Mouse (Mus musculus): Measurements from ENCODE around the gene Gch1. TPM values are rescaled to one million over a fixed set of nuclear protein-coding genes. Genes with fewer than 3 reads are reported as not detected.
A peak's percentile ranks its signal among the peaks of the same experiment; 100 is the strongest.

Gene Gch1
- total and polyA plus RNA-seq, 2 experiments from 2014 or later = 5.6 to 10.2 TPM

DNA sequence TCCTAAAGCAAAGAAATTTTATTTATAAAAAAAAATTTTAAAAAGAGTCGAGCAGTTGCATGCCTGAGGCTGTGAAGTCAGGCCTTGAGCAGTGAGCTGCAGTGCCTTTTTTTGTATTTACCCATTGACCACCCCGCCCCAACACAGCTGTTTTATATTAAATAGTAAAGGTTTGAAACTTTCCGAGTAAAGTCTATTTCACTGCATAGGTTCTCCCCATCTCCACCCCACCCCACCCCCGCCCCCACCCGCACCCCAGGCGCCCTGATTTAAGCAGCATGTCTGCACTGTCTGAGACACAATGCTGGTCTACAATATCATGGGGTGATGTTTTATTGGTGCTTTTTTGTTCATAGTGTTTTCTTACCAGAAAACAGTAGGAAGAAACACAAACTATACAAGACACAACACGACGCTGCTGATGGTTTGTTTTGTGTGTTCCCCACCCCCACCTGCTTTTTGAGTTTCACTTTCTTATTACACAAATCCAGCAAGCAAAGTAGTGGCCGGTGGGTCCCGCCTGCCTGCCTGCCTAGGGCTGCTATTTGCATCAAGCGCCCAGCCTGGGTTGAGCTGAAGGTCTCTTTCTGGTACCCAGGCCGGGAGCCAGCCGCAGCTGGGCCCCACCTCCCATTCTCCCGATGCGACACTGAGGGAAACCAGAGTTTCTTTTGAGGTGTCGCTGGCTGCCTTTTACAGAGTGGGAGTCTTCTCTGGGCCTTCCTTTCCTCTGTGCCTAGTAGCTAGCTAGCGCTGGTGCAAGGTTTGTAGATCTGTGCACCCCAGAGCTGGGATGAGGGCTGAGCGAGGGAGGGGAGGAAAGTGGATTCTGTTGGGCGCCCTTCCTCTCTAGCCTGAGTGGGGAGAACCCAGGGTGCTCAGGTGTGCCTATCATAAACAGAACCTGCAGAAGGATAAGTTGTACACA lies 84.7 kb downstream of the Gch1 start:
- ATAC-seq (ENCODE audit: insufficient read depth, low read depth) = no peak
- 56% methylated on average over 19 of the region's 19 CpGs for WGBS
- Histone ChIP-seq H3K4me3 (ENCODE audit: low read depth, low read length) (no peak overlapping the region), H3K27ac (ENCODE audit: low read depth) (no peak overlapping the region), H3K4me2 (ENCODE audit: low read depth, low read length) (peak overlapping the region; percentile 17; the same call in 1 of the 2 replicates), H3K4me1 (ENCODE audit: control insufficient read depth, insufficient read depth) (no peaks in the 10 kb centered on the region; the same call in 1 of the 2 replicates), H3K9ac (replicated peaks; ENCODE audit: low read depth, low read length) (no peak overlapping the region), H3K9me3 (replicated peaks; ENCODE audit: control insufficient read depth, low read length) (no peaks in the 10 kb centered on the region), H3K27me3 (ENCODE audit: control insufficient read depth, insufficient read depth, low read length) (no peaks in the 10 kb centered on the region), H3K36me3 (replicated peaks; ENCODE audit: control insufficient read depth, insufficient read depth, low read length) (peaks cover 31% of the 10 kb centered on the region)
- DNase-seq (ENCODE audit: low spot score) = no peak
- TF ChIP-seq EP300 (IDR thresholded peaks at IDR 0.05; ENCODE audit: low read depth) = no peak
- no peak for TF ChIP-seq CTCF (IDR thresholded peaks at IDR 0.05; ENCODE audit: low read depth)

Other genes with a start within 250 kb of the Gch1 start
- gene Wdhd1, start 87.4 kb upstream of the Gch1 start, total RNA-seq (2014; rRNA removed; ENCODE audit: low replicate concordance) = 3.1 and 3.9 TPM in 2 replicates
- gene Wdhd1, start 87.4 kb upstream of the Gch1 start, polyA plus RNA-seq (2015; fragmentation: Nextera tagmentation; extraction: Ambion mirVana) = 3.9 and 4.5 TPM in 2 replicates
- 3.3 and 4.6 TPM in 2 replicates for gene Socs4, start 87.5 kb upstream of the Gch1 start, total RNA-seq (2014; rRNA removed; ENCODE audit: low replicate concordance)
- gene Socs4, start 87.5 kb upstream of the Gch1 start, polyA plus RNA-seq (2015; fragmentation: Nextera tagmentation; extraction: Ambion mirVana) = 1.7 and 1.9 TPM in 2 replicates
- 32.4 and 33.7 TPM in 2 replicates for gene Mapk1ip1l, start 108.9 kb upstream of the Gch1 start, total RNA-seq (2014; rRNA removed; ENCODE audit: low replicate concordance)
- gene Mapk1ip1l, start 108.9 kb upstream of the Gch1 start, polyA plus RNA-seq (2015; fragmentation: Nextera tagmentation; extraction: Ambion mirVana) = 17.8 and 18.9 TPM in 2 replicates
- 2.4 and 10.3 TPM in 2 replicates for gene Lgals3, start 178.3 kb upstream of the Gch1 start, total RNA-seq (2014; rRNA removed; ENCODE audit: low replicate concordance)
- gene Lgals3, start 178.3 kb upstream of the Gch1 start, polyA plus RNA-seq (2015; fragmentation: Nextera tagmentation; extraction: Ambion mirVana) = 10.6 and 15.3 TPM in 2 replicates
- 4.1 and 35.1 TPM in 2 replicates for gene Dlgap5, start 229.0 kb upstream of the Gch1 start, total RNA-seq (2014; rRNA removed; ENCODE audit: low replicate concordance)
- 8.5 and 8.7 TPM in 2 replicates for gene Dlgap5, start 229.0 kb upstream of the Gch1 start, polyA plus RNA-seq (2015; fragmentation: Nextera tagmentation; extraction: Ambion mirVana)